Mouse (Mus musculus) stomach, postnatal 0 days (tissue): ENCODE measurements at regions not wholly inside any gene's neighbourhood (a gene's known extent, or its start where the extent isn't known, plus 50 kb on each side); places are given as distances from the start of the nearest gene placed in this dataset.

ENCODE experiments used
- CTCF ChIP-seq: IDR thresholded peaks from 2 replicates; pipeline ENCODE4 v1.5.1; 2016; ENCODE audit warnings: antibody characterized with exemption, low read depth, mild to moderate bottlenecking, moderate library complexity
- EP300 ChIP-seq: optimal IDR thresholded peaks from 2 replicates; pipeline ENCODE3; 2016; ENCODE audit warnings: antibody characterized with exemption

- no peak for TF ChIP-seq CTCF
- TF ChIP-seq EP300, result no peak
Measured at GRCm38 (mm10) chr1:4572311-4572710, 235.4 kb upstream of the Gm37988 start.
